Mouse (Mus musculus) olfactory bulb, adult 2 months (tissue): ENCODE data around the gene Pigz.

Experiments used
- CTCF ChIP-seq: fragments of 200-500 bp; IDR thresholded peaks from 2 replicates; pipeline ENCODE4 v1.5.1; 2012; ENCODE audit warnings: low read depth, mild to moderate bottlenecking, low read length, moderate library complexity; ENCODE audit not compliant: insufficient read depth
- POLR2A ChIP-seq: fragments of 200-500 bp; IDR thresholded peaks from 2 replicates; pipeline ENCODE4 v1.6.1; 2012; ENCODE audit warnings: mild to moderate bottlenecking, low read depth, low read length, moderate library complexity; ENCODE audit not compliant: insufficient read depth

DNA sequence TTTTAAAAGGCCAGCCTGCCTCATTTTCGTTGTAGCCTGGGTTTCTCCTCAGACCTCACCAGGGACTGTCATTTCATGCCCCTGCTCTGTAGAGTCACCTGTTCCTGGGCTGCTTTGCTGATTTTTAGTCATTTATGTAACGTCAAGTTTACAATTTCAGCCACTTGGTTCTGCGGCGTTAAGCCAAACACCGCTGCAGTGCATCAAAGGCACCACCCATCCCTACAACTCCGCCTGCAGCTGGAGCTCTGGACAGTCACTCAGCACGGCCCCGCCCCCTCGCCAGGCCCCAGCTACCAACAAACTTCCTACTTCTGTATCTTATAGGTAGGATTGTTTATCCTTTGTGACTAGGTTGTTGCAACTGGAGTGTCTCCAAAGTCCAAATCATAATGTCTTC lies 26.8 kb upstream of the Pigz start:
- TF ChIP-seq POLR2A (no peak), CTCF (no peak)
